ENCODE assay signal across 9 mouse cellular contexts in the genomic region with DNA sequence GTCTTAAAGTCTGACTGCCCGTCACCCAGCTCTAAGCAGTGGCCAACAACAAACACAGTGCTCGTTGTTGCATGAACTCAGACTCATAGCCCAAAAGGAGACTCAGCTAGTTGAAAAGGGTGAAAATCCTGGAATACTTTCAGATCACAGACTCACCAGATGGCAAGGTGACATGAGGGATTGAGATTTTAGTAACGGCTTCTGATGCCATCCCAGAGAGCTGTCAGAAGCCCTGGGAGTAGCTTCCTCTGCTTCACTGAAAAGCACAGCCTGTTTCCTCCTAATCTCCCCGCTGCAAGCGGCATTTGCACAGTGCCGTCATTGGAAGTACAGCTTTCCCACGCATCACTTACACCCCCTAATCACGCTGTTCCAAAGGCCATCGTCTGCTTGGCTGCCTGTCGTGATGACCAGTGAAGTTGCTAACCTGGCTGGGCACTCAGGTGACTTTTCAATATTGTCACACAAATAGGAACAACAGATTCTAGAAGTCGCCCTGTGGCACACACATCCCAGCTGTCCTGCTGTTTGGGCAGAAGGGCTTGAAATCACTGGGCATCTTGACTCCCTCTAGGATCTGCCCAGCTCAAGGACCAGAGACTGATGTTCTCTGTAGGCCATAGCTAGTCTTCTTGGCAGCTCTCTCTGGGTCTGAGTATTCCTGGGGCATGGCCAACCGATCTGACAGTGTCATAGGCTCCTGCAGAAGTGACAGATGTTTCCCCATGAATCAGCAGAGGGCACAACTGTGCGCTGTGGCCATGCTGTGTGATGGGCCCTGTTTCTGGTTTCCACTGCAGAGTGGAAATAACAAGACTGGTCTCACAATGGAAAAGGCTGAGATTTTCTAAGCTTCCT. TPM values are rescaled to one million over a fixed set of nuclear protein-coding genes. Genes with fewer than 3 reads are reported as not detected.
DNase-seq lines count a peak whose midpoint lies in the region; TF ChIP-seq lines count a peak whose summit lies in the region.
"Had no signal": no experiment of that assay in that cellular context is flagged by ENCODE, and none has a peak within 500 bp of the region (broad histone marks: within the 10 kb centered on the region; RNA-seq: fewer than 3 reads in every experiment).

No protein-coding gene starts in this region.

- TF ChIP-seq CTCF in olfactory bulb, adult 2 months (IDR thresholded peaks at IDR 0.05; ENCODE audit: insufficient read depth, low read depth, low read length) = no peak

- peak overlapping the region; percentile 49; the same call in 1 of the 2 replicates for H3K27ac ChIP-seq in olfactory bulb, adult 2 months (ENCODE audit: insufficient read depth, low read depth, low read length)
- H3K27ac ChIP-seq: hindbrain, embryonic 14.5 days; liver, embryonic 13.5 days had no signal

- WGBS in olfactory bulb, adult 2 months = 43% methylated on average over 13 of the region's 13 CpGs

- H3K4me1 ChIP-seq in olfactory bulb, adult 2 months (ENCODE audit: control insufficient read depth, insufficient read depth, low read length) = peaks cover 11% of the 10 kb centered on the region
- H3K4me1 ChIP-seq: liver, embryonic 13.5 days had no signal

- DNase-seq in layer of hippocampus, adult 11-12 months (ENCODE audit: low spot score) = peak; percentile 50
- no peak for DNase-seq in layer of hippocampus, adult 9-10 months (ENCODE audit: low spot score)
- peak; percentile 94 for DNase-seq in brain, adult 2 months (ENCODE audit: low read depth, low spot score)
- DNase-seq in cerebellum, adult 9-11 months = peak; percentile 84
- DNase-seq in ovary, postnatal 36 days (ENCODE audit: low spot score) = no peak
- no peak for DNase-seq in kidney, adult 8-10 months
- DNase-seq: liver, embryonic 13.5 days had no signal

- no peak for TF ChIP-seq POLR2A in olfactory bulb, adult 2 months (IDR thresholded peaks at IDR 0.05; ENCODE audit: insufficient read depth, low read depth, low read length)

- no peak overlapping the region for H3K4me3 ChIP-seq in olfactory bulb, adult 2 months (ENCODE audit: insufficient read depth, low read depth, low read length)
- H3K4me3 ChIP-seq: liver, embryonic 13.5 days had no signal

RNA-seq across cellular contexts. Expression of gene Abhd6, which starts 29.6 kb away (rescaled TPM):
- polyA plus RNA-seq in olfactory bulb, adult 2 months (2012; ENCODE audit: insufficient read depth, insufficient read length, low replicate concordance, missing spikeins) = not detected in 2 replicates

RNA-seq across cellular contexts. Expression of gene Dnase1l3, which starts 37.9 kb away (rescaled TPM):
- not detected in 2 replicates for polyA plus RNA-seq in olfactory bulb, adult 2 months (2012; ENCODE audit: insufficient read depth, insufficient read length, low replicate concordance, missing spikeins)

RNA-seq across cellular contexts. Expression of gene Rpp14, which starts 47.9 kb away (rescaled TPM):
- not detected in 2 replicates for polyA plus RNA-seq in olfactory bulb, adult 2 months (2012; ENCODE audit: insufficient read depth, insufficient read length, low replicate concordance, missing spikeins)

Comparison
In these comparisons a context has a peak if more than half of its experiments do, and no peak if none do; other contexts are left out.
1. DNase-seq: peak in layer of hippocampus, adult 11-12 months (single experiment), brain, adult 2 months (single experiment) and cerebellum, adult 9-11 months (single experiment); none in layer of hippocampus, adult 9-10 months (single experiment), ovary, postnatal 36 days (single experiment) and kidney, adult 8-10 months (0 of 2).